Comparison of ENCODE assay signal across 21 mouse cellular contexts in genomic region chr7:29992698-29993097, GRCm38 (mm10).
"Had no signal": no experiment of that assay in that cellular context is flagged by ENCODE, and none has a peak within 500 bp of the region (broad histone marks: within the 10 kb centered on the region; RNA-seq: fewer than 3 reads in every experiment).

No protein-coding gene starts in this region.

- H3K4me1 ChIP-seq: lung, embryonic 15.5 days; midbrain, embryonic 13.5 days; midbrain, embryonic 15.5 days; neural tube, embryonic 13.5 days; neural tube, embryonic 15.5 days had no signal

- ATAC-seq: liver, postnatal 0 days; lung, postnatal 0 days; midbrain, embryonic 13.5 days; midbrain, embryonic 15.5 days had no signal

- H3K9ac ChIP-seq: liver, postnatal 0 days; lung, embryonic 15.5 days; midbrain, embryonic 13.5 days; midbrain, embryonic 15.5 days; neural tube, embryonic 13.5 days; neural tube, embryonic 15.5 days had no signal

- H3K4me3 ChIP-seq: lung, embryonic 15.5 days; megakaryocyte, embryonic 14.5 days; midbrain, embryonic 13.5 days; midbrain, embryonic 15.5 days; neural tube, embryonic 13.5 days; neural tube, embryonic 15.5 days had no signal

- H3K4me2 ChIP-seq: lung, embryonic 15.5 days; midbrain, embryonic 11.5 days; midbrain, embryonic 13.5 days; midbrain, embryonic 15.5 days; neural tube, embryonic 13.5 days; neural tube, embryonic 15.5 days had no signal

- H3K27ac ChIP-seq: lung, embryonic 15.5 days; macrophage; midbrain, embryonic 13.5 days; midbrain, embryonic 15.5 days; neural tube, embryonic 13.5 days; neural tube, embryonic 15.5 days had no signal

- DNase-seq: liver, postnatal 0 days; lung, adult 2 months; lung, postnatal 14 days; lung, postnatal 36 days; retina, postnatal 1 day; right cerebral cortex, adult 18-20 months; right cerebral cortex, postnatal 25 days; right cerebral cortex, postnatal 4 days; spleen, adult 18-20 months; thymus, adult 18-20 months; thymus, postnatal 14 days; thymus, postnatal 36 days had no signal

- H3K27me3 ChIP-seq: lung, embryonic 15.5 days; megakaryocyte, embryonic 14.5 days; midbrain, embryonic 13.5 days; midbrain, embryonic 15.5 days; neural tube, embryonic 13.5 days; neural tube, embryonic 15.5 days had no signal

- H3K9me3 ChIP-seq: lung, embryonic 15.5 days; megakaryocyte, embryonic 14.5 days; midbrain, embryonic 15.5 days; neural tube, embryonic 13.5 days; neural tube, embryonic 15.5 days had no signal
